Mouse (Mus musculus) midbrain, postnatal 0 days (tissue): ENCODE results near the gene Zbtb6. TPM values are rescaled to one million over a fixed set of nuclear protein-coding genes. Genes with fewer than 3 reads are reported as not detected.

ENCODE experiments used
- ATAC-seq: fragments of 200-750 bp; cut with Nextera tagmentation; 2 replicates; pipeline ENCODE4 v1.8.0; 2017; ENCODE audit warnings: moderate number of reproducible peaks, mild to moderate bottlenecking, moderate TSS enrichment, moderate library complexity; ENCODE audit not compliant: low FRiP score
- DNase-seq: peaks from one replicate; pipeline ENCODE4 v3.0.0-alpha.2; 2015; ENCODE audit warnings: low spot score
- H3K27ac ChIP-seq: fragments of 300-500 bp; sonication (generic); 2 replicates; pipeline ENCODE4 v1.5.1; 2014; ENCODE audit warnings: low read depth, mild to moderate bottlenecking, low read length, mixed read lengths
- H3K27me3 ChIP-seq: fragments of 300-500 bp; sonication (generic); 2 replicates; pipeline ENCODE4 v1.6.1; 2014; ENCODE audit warnings: low read length, control low read depth, mixed read lengths; ENCODE audit not compliant: insufficient read depth
- H3K36me3 ChIP-seq: fragments of 300-500 bp; sonication (generic); 2 replicates; pipeline ENCODE4 v1.6.1; 2014; ENCODE audit warnings: low read length, control low read depth, mixed read lengths; ENCODE audit not compliant: insufficient read depth
- H3K4me1 ChIP-seq: fragments of 300-500 bp; sonication (generic); 2 replicates; pipeline ENCODE4 v1.6.1; 2014; ENCODE audit warnings: mild to moderate bottlenecking, control low read depth, antibody characterized with exemption, low read length, mixed read lengths; ENCODE audit not compliant: insufficient read depth
- H3K4me2 ChIP-seq: fragments of 300-500 bp; sonication (generic); 2 replicates; pipeline ENCODE4 v1.6.1; 2014; ENCODE audit warnings: low read depth, mild to moderate bottlenecking, low read length, mixed read lengths; ENCODE audit not compliant: poor library complexity, severe bottlenecking
- H3K4me3 ChIP-seq: fragments of 300-500 bp; sonication (generic); 2 replicates; pipeline ENCODE4 v1.5.1; 2014; ENCODE audit warnings: low read depth, mild to moderate bottlenecking, low read length, moderate library complexity
- H3K9ac ChIP-seq: fragments of 300-500 bp; sonication (generic); replicated peaks from 2 replicates; pipeline ENCODE4 v1.6.1; 2014; ENCODE audit warnings: mild to moderate bottlenecking, low read length, moderate library complexity, mixed read lengths; ENCODE audit not compliant: poor library complexity, severe bottlenecking
- H3K9me3 ChIP-seq: fragments of 300-500 bp; sonication (generic); 2 replicates; pipeline ENCODE4 v1.6.1; 2016; ENCODE audit warnings: low read length, control low read depth
- CTCF ChIP-seq: IDR thresholded peaks from 2 replicates; pipeline ENCODE4 v1.5.1; 2016; ENCODE audit warnings: antibody characterized with exemption, mild to moderate bottlenecking
- WGBS: fragments of 180-500 bp; shearing (Covaris S2); extraction: QIAGEN DNeasy Blood & Tissue Kit; methylation state at CpG from one replicate; pipeline ENCODE4 v1.1.7; 2014; 5-methylcytosine and 5-hydroxymethylcytosine counted together
- polyA plus RNA-seq: library from polyadenylated mRNA; unstranded; fragments of >200 nt; fragmentation: Nextera tagmentation; extraction: Ambion mirVana; gene quantifications from 2 replicates; pipeline ENCODE4 v1.2.1, GENCODE M21; 2015
- total RNA-seq: library from RNA; depleted of rRNA; stranded (reverse); fragments of >200 nt; gene quantifications from 2 replicates; pipeline ENCODE4 v1.2.3, GENCODE M21; 2014

Zbtb6 gene
- total and polyA plus RNA-seq, 2 experiments from 2014 or later: 9.5 to 30.6 TPM

DNA sequence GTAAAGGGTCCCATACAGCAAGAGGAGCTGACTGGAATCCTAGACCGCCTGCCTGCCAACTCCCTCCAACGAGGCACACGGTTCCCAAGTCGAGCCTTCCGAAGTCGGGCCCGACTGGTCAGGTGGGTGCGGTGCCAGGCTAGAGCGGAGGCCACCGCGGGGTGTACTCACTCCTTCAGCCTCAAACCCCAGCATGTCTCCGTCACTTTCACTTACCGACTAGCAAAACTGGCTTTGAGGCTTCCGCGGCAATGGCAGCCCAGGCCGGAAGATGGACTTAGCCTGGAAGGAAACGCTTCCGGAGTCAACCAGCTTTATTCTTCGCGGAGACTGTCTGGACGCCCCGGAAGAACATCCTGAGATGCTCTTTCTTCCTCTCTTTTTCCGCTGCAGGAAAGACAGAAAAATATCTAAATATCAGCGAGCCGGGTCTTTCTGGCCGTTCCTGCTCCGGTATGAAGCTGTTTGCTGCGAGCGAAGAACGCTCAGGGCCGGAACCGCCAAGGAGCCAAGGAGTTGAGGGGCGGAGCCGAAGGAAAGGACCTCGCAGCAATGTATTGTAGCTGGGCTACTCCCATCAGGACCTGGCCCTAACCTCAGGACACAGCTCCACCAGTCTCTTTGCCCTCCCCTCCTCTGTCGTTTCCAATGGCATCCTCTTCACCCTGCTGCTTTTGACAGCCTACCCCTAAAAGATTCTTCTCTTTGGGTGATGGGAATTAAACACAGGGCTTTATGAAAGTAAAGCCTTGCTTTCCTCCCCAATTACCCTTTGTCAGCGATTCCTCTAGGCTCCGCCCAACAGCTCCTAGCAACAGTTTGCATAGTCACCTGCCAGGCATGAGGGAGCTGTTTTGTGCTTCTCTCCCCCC is 12.1 kb downstream of the Zbtb6 start:
- Histone ChIP-seq H3K36me3 (peaks cover 6% of the 10 kb centered on the region; the same call in 1 of the 2 replicates), H3K9me3 (no peaks in the 10 kb centered on the region), H3K4me3 (peak overlapping the region; percentile 69), H3K4me2 (peak overlapping the region; percentile 86), H3K4me1 (0 out of 2 replicates have a peak, but pooled peaks cover 5% of the 10 kb centered on the region), H3K27me3 (no peaks in the 10 kb centered on the region), H3K9ac (peak overlapping the region; percentile 86), H3K27ac (peak overlapping the region; percentile 99)
- 1% methylated on average over 38 of the region's 38 CpGs for WGBS
- ATAC-seq: peak; percentile 95
- DNase-seq: peak; percentile 97
- no peak; the same call in 1 of the 2 replicates for TF ChIP-seq CTCF

DNA sequence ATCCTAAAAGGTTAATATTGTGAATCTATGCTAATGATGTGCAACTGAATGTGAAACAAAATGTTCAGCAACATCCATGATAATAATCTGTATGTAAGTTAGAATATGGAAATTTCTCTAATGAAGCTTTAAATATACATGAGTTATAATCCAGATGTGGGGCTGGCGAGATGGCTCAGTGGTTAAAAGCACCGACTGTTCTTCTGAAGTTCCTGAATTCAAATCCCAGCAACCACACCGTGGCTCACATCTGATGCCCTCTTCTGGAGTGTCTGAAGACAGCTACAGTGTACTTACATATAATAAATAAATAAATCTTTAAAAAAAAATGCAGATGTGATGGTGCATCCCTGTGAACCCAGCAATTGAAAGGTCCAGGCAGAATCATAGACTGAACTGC is 19.3 kb downstream of the Zbtb6 start:
- Histone ChIP-seq H3K36me3 (peaks cover 3% of the 10 kb centered on the region; the same call in 1 of the 2 replicates), H3K4me3 (no peak overlapping the region), H3K9me3 (no peaks in the 10 kb centered on the region), H3K27ac (no peak overlapping the region), H3K4me2 (no peak overlapping the region), H3K27me3 (no peaks in the 10 kb centered on the region), H3K4me1 (peaks cover 3% of the 10 kb centered on the region; the same call in 1 of the 2 replicates), H3K9ac (no peak overlapping the region)
- no peak for TF ChIP-seq CTCF
- ATAC-seq: no peak
- no peak for DNase-seq
- WGBS: 35% methylated on average over 3 of the region's 3 CpGs

DNA sequence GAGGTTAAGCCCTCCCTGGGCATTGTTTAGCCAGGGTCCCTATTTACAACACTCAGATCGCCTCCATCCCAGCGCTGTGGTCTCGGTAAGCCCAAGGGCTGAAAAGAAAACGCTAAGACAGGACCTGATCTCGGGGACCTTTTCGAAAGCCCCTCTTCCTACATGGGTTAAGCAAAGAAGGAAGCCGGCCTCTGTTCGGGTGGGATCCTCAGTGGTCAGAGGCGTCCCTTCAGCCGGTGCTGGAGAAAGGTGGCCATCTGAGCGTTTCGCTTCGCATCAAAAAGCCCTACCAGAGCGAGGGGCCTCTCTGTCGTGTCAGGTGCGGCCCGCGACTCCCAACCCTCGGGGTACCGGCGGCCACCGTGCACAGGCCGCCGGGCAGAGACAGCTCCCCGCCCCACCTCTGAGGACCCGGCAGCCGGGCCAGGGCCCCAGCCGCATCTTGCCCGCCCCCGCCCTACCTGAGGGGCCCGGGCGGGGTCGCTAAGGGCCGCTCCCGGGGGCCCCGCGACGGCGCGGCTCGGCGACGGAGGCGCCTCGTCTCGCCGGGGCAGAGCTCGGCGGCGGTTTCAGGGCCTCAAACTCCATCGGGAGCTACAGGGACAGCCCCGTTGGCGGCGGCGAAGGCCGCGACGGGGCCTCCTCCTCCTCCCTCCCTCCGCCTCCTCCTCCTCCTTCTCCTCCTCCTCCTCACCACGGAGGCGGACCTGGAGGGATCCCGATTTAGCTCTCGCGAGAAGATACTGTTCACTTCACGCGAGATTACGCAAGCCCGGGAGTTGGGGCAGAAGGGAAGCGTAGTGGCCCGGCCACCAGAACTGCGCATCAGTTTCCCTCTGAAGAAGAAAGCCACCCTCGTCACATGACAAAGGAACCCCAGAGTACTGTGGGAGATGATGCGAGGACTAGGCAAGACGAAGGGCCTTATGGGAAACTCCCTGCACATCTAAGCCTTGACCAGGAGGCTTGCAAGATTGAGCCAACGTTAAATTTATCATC is 20.4 kb downstream of the Zbtb6 start, which contains the start of gene Rc3h2:
Rc3h2 (minus strand) TSS at position 598 of the 999 bp plus-strand sequence.
- no peak for TF ChIP-seq CTCF
- peak; percentile 99 for ATAC-seq
- DNase-seq: peak; percentile 98
- under 1% methylated on average over 42 of the region's 75 CpGs for WGBS
- Histone ChIP-seq H3K9me3 (no peaks in the 10 kb centered on the region), H3K36me3 (0 out of 2 replicates have a peak, but pooled peaks cover 1% of the 10 kb centered on the region), H3K4me1 (peaks cover 3% of the 10 kb centered on the region; the same call in 1 of the 2 replicates), H3K4me3 (peak within 1 kb of the TSS; percentile 98), H3K9ac (peak within 1 kb of the TSS; percentile 98), H3K27me3 (no peaks in the 10 kb centered on the region), H3K4me2 (peak within 1 kb of the TSS; percentile 65), H3K27ac (peak within 1 kb of the TSS; percentile 96)

DNA sequence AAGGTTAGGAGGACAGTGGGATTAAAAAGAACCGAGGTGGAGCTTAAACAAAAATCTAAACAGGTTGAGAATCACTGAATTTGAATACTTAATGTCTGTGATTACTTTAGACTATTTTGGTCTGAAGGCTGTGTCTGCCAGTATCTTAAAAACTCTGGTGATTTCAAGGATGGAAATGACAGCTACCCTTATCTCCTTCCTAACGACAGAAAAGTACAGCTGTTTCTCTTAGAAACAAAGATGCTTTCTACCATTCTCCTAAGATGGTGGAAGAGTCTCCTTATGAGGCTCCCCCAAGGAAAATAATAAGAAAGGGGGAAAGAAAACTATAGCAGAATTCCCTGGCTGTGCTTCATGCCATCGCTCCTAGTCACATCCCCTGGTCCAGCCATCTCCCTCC is 21.1 kb downstream of the Zbtb6 start:
- peaks cover 3% of the 10 kb centered on the region; the same call in 1 of the 2 replicates for H3K4me1 ChIP-seq
- 3% methylated on average over 3 of the region's 3 CpGs for WGBS
- H3K9ac ChIP-seq: peak overlapping the region; percentile 98
- no peaks in the 10 kb centered on the region for H3K9me3 ChIP-seq
- no peaks in the 10 kb centered on the region for H3K27me3 ChIP-seq
- peak overlapping the region; percentile 96 for H3K27ac ChIP-seq
- H3K36me3 ChIP-seq: no peaks in the 10 kb centered on the region
- TF ChIP-seq CTCF: no peak
- peak overlapping the region; percentile 98 for H3K4me3 ChIP-seq
- peak overlapping the region; percentile 65 for H3K4me2 ChIP-seq
- DNase-seq (no peak), ATAC-seq (no peak)

DNA sequence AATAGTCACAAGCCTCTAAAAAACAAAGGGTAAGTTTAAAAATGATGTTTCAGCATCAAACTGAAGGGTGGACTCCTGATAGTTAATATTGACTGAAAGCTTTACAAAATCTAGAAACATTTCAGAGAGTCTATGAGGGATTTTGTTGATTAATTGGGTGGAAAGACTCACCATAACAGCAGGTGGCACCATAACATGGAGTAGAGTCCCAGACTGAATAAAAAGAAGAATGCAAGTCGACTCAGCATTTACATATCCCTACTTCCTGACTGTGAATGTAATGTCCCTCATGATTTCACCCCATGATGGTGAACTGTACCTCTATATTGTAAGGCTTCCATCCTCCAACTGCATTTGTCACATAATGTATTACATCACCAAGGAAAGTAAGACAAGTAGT is 47.4 kb downstream of the Zbtb6 start:
- 51% methylated on average over 1 of the region's 1 CpGs for WGBS
- DNase-seq: no peak

More for the DNA sequence above, 47.4 kb downstream of the Zbtb6 start:
- TF ChIP-seq CTCF: peak; percentile 47
- Histone ChIP-seq H3K27ac (no peak overlapping the region), H3K9ac (no peak overlapping the region), H3K4me3 (no peak overlapping the region), H3K36me3 (peaks cover 18% of the 10 kb centered on the region; the same call in 1 of the 2 replicates), H3K4me1 (no peaks in the 10 kb centered on the region), H3K4me2 (no peak overlapping the region), H3K9me3 (no peaks in the 10 kb centered on the region), H3K27me3 (no peaks in the 10 kb centered on the region)
- no peak for ATAC-seq
